Mouse (Mus musculus) brown adipose tissue, adult 24 weeks (tissue): ENCODE measurements around the gene Gm42957. TPM values are rescaled to one million over a fixed set of nuclear protein-coding genes. Genes with fewer than 3 reads are reported as not detected.
"Not testable (repeated sequence)": the region's sequence is repeated elsewhere in the genome, so short reads cannot be mapped to it uniquely, and the experiment has no call there.

Experiments used
- H3K27ac ChIP-seq: fragments of 200-500 bp; replicated peaks from 2 replicates; pipeline ENCODE4 v1.5.1; 2012; ENCODE audit warnings: low read depth, mild to moderate bottlenecking, low read length
- H3K4me1 ChIP-seq: fragments of 200-500 bp; 2 replicates; pipeline ENCODE4 v1.6.1; 2012; ENCODE audit warnings: low read length, mixed read lengths; ENCODE audit not compliant: control insufficient read depth, insufficient read depth, insufficient read length
- H3K4me3 ChIP-seq: fragments of 200-500 bp; 2 replicates; pipeline ENCODE4 v1.5.1; 2012; ENCODE audit warnings: low read depth, mild to moderate bottlenecking, low read length, moderate library complexity; ENCODE audit not compliant: insufficient read depth
- polyA plus RNA-seq: library from polyadenylated mRNA; stranded (reverse); fragments of >200 nt; gene quantifications from 2 replicates; pipeline ENCODE4 v1.2.4, GENCODE M21; 2012; ENCODE audit not compliant: missing spikeins, insufficient read depth, insufficient read length

Gm42957 gene
- polyA plus RNA-seq, 1 experiment: not detected

- Histone ChIP-seq H3K4me3 (peak overlapping the region; percentile 67), H3K4me1 (no peaks in the 10 kb centered on the region; the same call in 1 of the 2 replicates), H3K27ac (peak overlapping the region; percentile 70)
Observed at GRCm38 (mm10) chr3:96601251-96601787, 34.0 kb upstream of the Gm42957 start.

GRCm38 (mm10) chr3:96601941-96602703, 33.2 kb upstream of the Gm42957 start:
- Histone ChIP-seq H3K4me1 (no peaks in the 10 kb centered on the region), H3K4me3 (peak overlapping the region; percentile 67)

GRCm38 (mm10) chr3:96602704-96603084, 32.6 kb upstream of the Gm42957 start:
- Histone ChIP-seq H3K4me1 (no peaks in the 10 kb centered on the region), H3K27ac (peak overlapping the region; percentile 70), H3K4me3 (peak overlapping the region; percentile 16)

More at GRCm38 (mm10) chr3:96601941-96602703, 33.2 kb upstream of the Gm42957 start:
- peak overlapping the region; percentile 70 for H3K27ac ChIP-seq

GRCm38 (mm10) chr3:96603311-96603710, 32.0 kb upstream of the Gm42957 start:
- Histone ChIP-seq H3K27ac (no peak overlapping the region), H3K4me1 (no peaks in the 10 kb centered on the region), H3K4me3 (no peak overlapping the region)

GRCm38 (mm10) chr3:96606007-96606406, 29.3 kb upstream of the Gm42957 start:
- not testable (repeated sequence) for H3K4me3 ChIP-seq, H3K27ac ChIP-seq, H3K4me1 ChIP-seq

GRCm38 (mm10) chr3:96606618-96607017, 28.7 kb upstream of the Gm42957 start:
- H3K27ac ChIP-seq: no peak overlapping the region
- H3K4me3 ChIP-seq: no peak overlapping the region
- H3K4me1 ChIP-seq: no peaks in the 10 kb centered on the region

GRCm38 (mm10) chr3:96617941-96618340, 17.3 kb upstream of the Gm42957 start:
- Histone ChIP-seq H3K27ac (no peak overlapping the region), H3K4me3 (no peak overlapping the region), H3K4me1 (no peaks in the 10 kb centered on the region)

- Histone ChIP-seq H3K4me1 (no peaks in the 10 kb centered on the region), H3K4me3 (no peak overlapping the region), H3K27ac (no peak overlapping the region)
Observed at GRCm38 (mm10) chr3:96623201-96623600, 12.1 kb upstream of the Gm42957 start.

GRCm38 (mm10) chr3:96629729-96630600, 5.3 kb upstream of the Gm42957 start, which contains the start of gene Rbm8a:
TSS of gene Rbm8a (plus strand) at chr3:96629933.
- H3K27ac ChIP-seq: peak within 1 kb of the TSS; percentile 98
- H3K4me3 ChIP-seq: peak within 1 kb of the TSS; percentile 90
- 0 out of 2 replicates have a peak, but pooled peaks cover 2% of the 10 kb centered on the region for H3K4me1 ChIP-seq

GRCm38 (mm10) chr3:96632058-96632457, 3.2 kb upstream of the Gm42957 start:
- Histone ChIP-seq H3K4me3 (no peak overlapping the region), H3K4me1 (0 out of 2 replicates have a peak, but pooled peaks cover 2% of the 10 kb centered on the region), H3K27ac (no peak overlapping the region)

- Histone ChIP-seq H3K4me1 (0 out of 2 replicates have a peak, but pooled peaks cover 2% of the 10 kb centered on the region), H3K4me3 (no peak overlapping the region), H3K27ac (no peak overlapping the region)
Observed at GRCm38 (mm10) chr3:96634015-96634414, 1.3 kb upstream of the Gm42957 start.

- Histone ChIP-seq H3K27ac (peak overlapping the region; percentile 36; the same call in 1 of the 2 replicates), H3K4me3 (peak overlapping the region; percentile 76), H3K4me1 (no peaks in the 10 kb centered on the region)
Observed at GRCm38 (mm10) chr3:96635906-96636305, 632 bp downstream of the Gm42957 start.

- Histone ChIP-seq H3K27ac (no peak overlapping the region), H3K4me1 (no peaks in the 10 kb centered on the region), H3K4me3 (peak overlapping the region; percentile 76)
Observed at GRCm38 (mm10) chr3:96636448-96636847, 1.2 kb downstream of the Gm42957 start.

GRCm38 (mm10) chr3:96639219-96639618, 3.9 kb downstream of the Gm42957 start:
- no peak overlapping the region for H3K27ac ChIP-seq
- H3K4me3 ChIP-seq: no peak overlapping the region
- H3K4me1 ChIP-seq: no peaks in the 10 kb centered on the region

GRCm38 (mm10) chr3:96645018-96645649, 9.9 kb downstream of the Gm42957 start, which contains the start of gene Itga10:
TSS of gene Itga10 (plus strand) at chr3:96645584.
- no peak within 1 kb of the TSS for H3K27ac ChIP-seq
- H3K4me3 ChIP-seq: no peak within 1 kb of the TSS
- no peaks in the 10 kb centered on the region for H3K4me1 ChIP-seq
